Mouse (Mus musculus) central nervous system, embryonic 11.5 days (tissue): ENCODE measurements around the gene Gm21887. TPM values are rescaled to one million over a fixed set of nuclear protein-coding genes. Genes with fewer than 3 reads are reported as not detected.

Experiments
- polyA plus RNA-seq: library from polyadenylated mRNA; depleted of rRNA; stranded (reverse); fragments of >200 nt; gene quantifications from 2 replicates; pipeline ENCODE4 v1.2.3, GENCODE M21; 2012; rRNA removed

Gm21887 gene
- polyA plus RNA-seq, result 1,386 and 1,558 TPM in 2 replicates

DNA sequence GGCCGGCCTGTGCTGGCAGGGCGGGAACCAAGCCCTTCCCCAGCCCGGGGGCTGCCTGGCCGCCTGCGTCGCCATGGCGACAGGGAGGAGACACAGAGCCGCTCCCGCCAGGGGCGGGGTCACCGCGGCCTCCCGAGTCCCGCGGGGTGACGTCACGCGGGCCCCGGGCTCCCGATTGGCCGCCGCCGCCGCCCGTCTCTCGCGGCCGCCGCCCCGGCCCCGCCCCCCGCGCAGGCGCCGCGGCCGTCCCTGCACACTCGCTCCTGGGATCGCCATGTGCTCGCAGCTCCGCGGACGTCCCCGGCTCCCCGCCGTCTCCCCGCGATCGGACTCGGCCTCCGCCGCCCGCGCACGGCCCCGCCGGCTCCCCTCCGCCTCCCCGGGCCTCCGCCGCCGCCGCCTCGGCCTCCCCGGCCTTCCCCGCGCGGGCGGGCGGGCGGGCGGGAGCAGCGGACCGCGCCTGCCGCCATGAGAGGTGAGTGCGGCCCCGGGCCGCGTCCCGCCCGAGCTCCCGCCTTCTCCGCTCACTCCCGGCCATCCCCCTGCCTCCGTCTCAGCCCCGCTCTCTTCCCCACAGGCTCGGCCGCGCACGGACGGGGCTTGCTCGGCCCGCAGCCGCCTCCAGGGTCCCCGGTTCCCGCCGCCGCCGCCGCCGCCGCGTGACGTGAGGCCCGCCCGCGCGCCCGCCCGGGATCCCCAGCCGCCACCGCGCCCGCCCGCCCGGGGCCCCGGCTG is at the start of gene Gm21887:
Gene Gm21887 (plus strand): TSS at position 644 of the 735 bp plus-strand sequence.

Other genes with a start within 250 kb of the Gm21887 start
- not detected in 2 replicates for gene 4933400A11Rik, start 230.0 kb upstream of the Gm21887 start, polyA plus RNA-seq